Mouse (Mus musculus) stomach, postnatal 0 days (tissue): ENCODE data around the gene Ank3. TPM values are rescaled to one million over a fixed set of nuclear protein-coding genes. Genes with fewer than 3 reads are reported as not detected.
A peak's percentile ranks its signal among the peaks of the same experiment; 100 is the strongest.

Experiments
- ATAC-seq: fragments of 200-750 bp; cut with Nextera tagmentation; 2 replicates; pipeline ENCODE4 v1.8.0; 2017; ENCODE audit not compliant: low FRiP score, low TSS enrichment
- DNase-seq: peaks from one replicate; pipeline ENCODE4 v3.0.0-alpha.2; 2016; ENCODE audit warnings: low spot score
- H3K27ac ChIP-seq: fragments of 300-500 bp; sonication (generic); replicated peaks from 2 replicates; pipeline ENCODE4 v1.5.1; 2014; ENCODE audit warnings: mild to moderate bottlenecking, control low read depth
- H3K27me3 ChIP-seq: fragments of 300-500 bp; sonication (generic); 2 replicates; pipeline ENCODE4 v1.6.1; 2014; ENCODE audit warnings: low read length; ENCODE audit not compliant: control insufficient read depth, insufficient read depth
- H3K36me3 ChIP-seq: fragments of 300-500 bp; sonication (generic); 2 replicates; pipeline ENCODE4 v1.6.1; 2014; ENCODE audit warnings: low read length, mixed read lengths; ENCODE audit not compliant: control insufficient read depth, insufficient read depth
- H3K4me1 ChIP-seq: fragments of 300-500 bp; sonication (generic); replicated peaks from 2 replicates; pipeline ENCODE4 v1.6.1; 2014; ENCODE audit warnings: antibody characterized with exemption; ENCODE audit not compliant: control insufficient read depth, insufficient read depth
- H3K4me2 ChIP-seq: fragments of 300-500 bp; sonication (generic); replicated peaks from 2 replicates; pipeline ENCODE4 v1.6.1; 2014; ENCODE audit warnings: low read depth, mild to moderate bottlenecking, control low read depth, moderate library complexity
- H3K4me3 ChIP-seq: fragments of 300-500 bp; sonication (generic); 2 replicates; pipeline ENCODE4 v1.5.1; 2014; ENCODE audit warnings: low read depth, low read length, control low read depth
- H3K9ac ChIP-seq: fragments of 300-500 bp; sonication (generic); 2 replicates; pipeline ENCODE4 v1.6.1; 2014; ENCODE audit warnings: mild to moderate bottlenecking, low read length, control low read depth, mixed read lengths
- H3K9me3 ChIP-seq: fragments of 300-500 bp; sonication (generic); 2 replicates; pipeline ENCODE4 v1.6.1; 2016; ENCODE audit warnings: low read length; ENCODE audit not compliant: control insufficient read depth
- CTCF ChIP-seq: IDR thresholded peaks from 2 replicates; pipeline ENCODE4 v1.5.1; 2016; ENCODE audit warnings: antibody characterized with exemption, low read depth, mild to moderate bottlenecking, moderate library complexity
- EP300 ChIP-seq: optimal IDR thresholded peaks from 2 replicates; pipeline ENCODE3; 2016; ENCODE audit warnings: antibody characterized with exemption
- WGBS: fragments of 180-500 bp; shearing (Covaris S2); extraction: QIAGEN DNeasy Blood & Tissue Kit; methylation state at CpG from one replicate; pipeline ENCODE4 v1.1.7; 2014; 5-methylcytosine and 5-hydroxymethylcytosine counted together
- polyA plus RNA-seq: library from polyadenylated mRNA; unstranded; fragments of >200 nt; fragmentation: Nextera tagmentation; extraction: Ambion mirVana; gene quantifications from 2 replicates; pipeline ENCODE4 v1.2.1, GENCODE M21; 2015

The Ank3 gene
- polyA plus RNA-seq, 1 experiment from 2014 or later, result 16.0 TPM

DNA sequence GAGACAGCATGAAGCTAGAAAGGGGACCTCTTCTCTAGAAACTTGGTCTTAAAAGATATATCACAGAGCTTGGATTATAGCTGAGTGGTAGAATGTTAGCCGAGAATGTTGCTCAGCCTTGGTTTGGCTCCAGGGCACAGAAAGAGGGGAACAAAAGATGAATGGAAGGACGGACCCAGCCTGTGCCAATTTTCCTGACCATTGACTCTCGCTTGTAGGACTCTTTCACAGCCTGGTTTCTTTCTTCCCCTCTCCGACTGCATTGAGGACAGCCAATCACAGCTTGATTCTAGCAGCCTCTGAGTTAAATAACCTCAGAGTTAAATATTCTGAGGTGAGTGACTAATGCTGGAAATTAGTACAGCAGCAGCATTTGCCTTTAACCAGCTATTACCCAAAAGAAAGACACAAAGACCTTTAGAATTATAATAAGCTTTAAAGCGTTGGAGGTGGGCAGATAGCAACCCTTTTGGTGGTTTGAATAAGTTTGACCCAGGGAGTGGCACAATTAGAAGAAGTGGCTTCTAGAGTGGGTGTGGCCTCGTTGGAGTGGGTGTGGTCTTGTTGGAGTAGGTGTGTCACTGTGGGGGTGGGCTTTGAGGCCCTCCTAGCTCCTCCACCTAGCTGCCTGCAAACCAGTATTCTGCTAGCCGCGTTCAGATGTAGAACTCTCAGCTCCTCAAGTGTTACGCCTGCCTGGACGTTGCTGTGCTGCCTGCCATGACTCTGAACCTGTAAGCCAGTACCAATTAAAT lies 24.6 kb upstream of the Ank3 start:
- H3K27me3 ChIP-seq, result no peaks in the 10 kb centered on the region
- H3K4me3 ChIP-seq, result no peak overlapping the region
- TF ChIP-seq CTCF (no peak), EP300 (no peak)
- H3K9ac ChIP-seq, result no peak overlapping the region
- no peak overlapping the region for H3K4me2 ChIP-seq
- WGBS, result 68% methylated on average over 10 of the region's 10 CpGs
- DNase-seq (no peak), ATAC-seq (no peak)
- H3K27ac ChIP-seq, result no peak overlapping the region
- no peaks in the 10 kb centered on the region for H3K4me1 ChIP-seq
- no peaks in the 10 kb centered on the region for H3K36me3 ChIP-seq
- H3K9me3 ChIP-seq, result 0 out of 2 replicates have a peak, but pooled peaks cover 2% of the 10 kb centered on the region

DNA sequence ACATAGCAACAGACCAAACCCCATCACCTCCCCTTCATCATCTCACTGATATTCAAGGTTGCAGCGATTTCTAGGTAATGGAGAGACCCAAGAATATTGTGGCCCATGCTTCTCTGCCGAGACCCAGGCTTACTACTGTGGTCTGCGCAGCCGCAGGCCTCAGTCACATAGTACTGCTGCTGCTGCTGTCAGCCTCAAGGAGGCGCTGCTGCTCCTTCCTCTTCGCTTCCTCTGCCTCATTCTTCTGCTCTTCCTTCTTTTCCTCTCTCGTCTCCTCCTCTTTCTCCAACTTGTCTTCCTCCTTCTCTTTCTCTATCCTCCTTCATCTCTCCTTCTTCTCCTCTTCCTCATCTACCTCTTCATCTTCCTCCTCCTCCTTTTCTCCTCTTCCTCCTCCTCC lies 23.4 kb upstream of the Ank3 start:
- no peak overlapping the region for H3K4me2 ChIP-seq
- no peak overlapping the region for H3K27ac ChIP-seq
- H3K4me1 ChIP-seq, result no peaks in the 10 kb centered on the region
- no peaks in the 10 kb centered on the region for H3K27me3 ChIP-seq
- H3K36me3 ChIP-seq, result no peaks in the 10 kb centered on the region
- H3K9me3 ChIP-seq, result 0 out of 2 replicates have a peak, but pooled peaks cover 2% of the 10 kb centered on the region
- DNase-seq (no peak), ATAC-seq (no peak)
- H3K9ac ChIP-seq, result no peak overlapping the region
- no peak overlapping the region for H3K4me3 ChIP-seq
- WGBS, result 54% methylated on average over 7 of the region's 7 CpGs
- TF ChIP-seq EP300, result no peak
- TF ChIP-seq CTCF, result peak; percentile 59

DNA sequence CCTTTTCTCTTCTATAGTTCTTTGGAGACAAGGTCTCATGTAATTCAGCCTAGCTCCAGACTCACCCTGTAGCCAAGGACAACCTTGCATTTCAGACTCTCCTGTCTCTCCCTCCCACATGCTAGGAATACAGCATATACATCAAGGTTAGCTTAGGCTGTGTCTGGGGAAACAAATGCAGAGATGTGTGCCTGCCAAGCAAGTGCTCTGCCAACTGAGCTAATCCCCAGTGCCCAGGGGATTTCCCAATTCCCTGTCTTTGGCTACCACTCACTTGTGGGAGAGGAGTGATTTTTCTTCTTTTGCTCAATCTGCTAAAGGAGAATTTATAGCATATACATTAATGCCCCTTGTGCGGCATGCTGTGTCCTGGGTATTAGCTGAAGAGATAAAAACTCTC lies 15.4 kb upstream of the Ank3 start:
- H3K9me3 ChIP-seq, result no peaks in the 10 kb centered on the region
- DNase-seq, result no peak
- TF ChIP-seq CTCF (no peak), EP300 (no peak)
- 70% methylated on average over 1 of the region's 1 CpGs for WGBS
- H3K9ac ChIP-seq, result no peak overlapping the region
- ATAC-seq, result no peak
- no peaks in the 10 kb centered on the region for H3K27me3 ChIP-seq
- no peaks in the 10 kb centered on the region for H3K4me1 ChIP-seq
- H3K4me3 ChIP-seq, result no peak overlapping the region
- H3K27ac ChIP-seq, result no peak overlapping the region
- no peak overlapping the region for H3K4me2 ChIP-seq
- no peaks in the 10 kb centered on the region for H3K36me3 ChIP-seq

DNA sequence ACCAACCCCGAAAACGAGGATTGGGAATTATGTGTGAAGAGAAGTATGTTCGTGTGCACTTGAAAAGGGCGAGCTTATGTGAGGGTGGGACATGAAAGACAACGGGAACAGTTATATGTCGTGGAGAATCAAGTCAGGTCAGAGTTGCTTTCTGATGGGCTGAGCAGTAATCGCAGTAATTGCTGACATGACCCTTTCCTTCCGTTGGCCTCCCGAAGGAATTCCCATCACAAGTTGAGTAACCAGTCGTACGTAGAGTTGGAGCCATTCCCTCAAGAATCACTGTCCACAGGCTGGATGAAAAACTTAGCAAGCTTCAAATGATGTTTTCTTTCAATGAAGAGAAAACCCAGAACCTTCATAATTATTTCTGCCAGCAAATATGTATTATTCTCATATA lies 13.9 kb upstream of the Ank3 start:
- DNase-seq, result no peak
- Histone ChIP-seq H3K27ac (no peak overlapping the region), H3K9ac (no peak overlapping the region), H3K4me2 (no peak overlapping the region), H3K36me3 (no peaks in the 10 kb centered on the region), H3K4me3 (no peak overlapping the region), H3K4me1 (no peaks in the 10 kb centered on the region), H3K27me3 (no peaks in the 10 kb centered on the region), H3K9me3 (no peaks in the 10 kb centered on the region)
- TF ChIP-seq EP300 (no peak), CTCF (no peak)
- ATAC-seq, result no peak
- WGBS, result 73% methylated on average over 11 of the region's 11 CpGs

DNA sequence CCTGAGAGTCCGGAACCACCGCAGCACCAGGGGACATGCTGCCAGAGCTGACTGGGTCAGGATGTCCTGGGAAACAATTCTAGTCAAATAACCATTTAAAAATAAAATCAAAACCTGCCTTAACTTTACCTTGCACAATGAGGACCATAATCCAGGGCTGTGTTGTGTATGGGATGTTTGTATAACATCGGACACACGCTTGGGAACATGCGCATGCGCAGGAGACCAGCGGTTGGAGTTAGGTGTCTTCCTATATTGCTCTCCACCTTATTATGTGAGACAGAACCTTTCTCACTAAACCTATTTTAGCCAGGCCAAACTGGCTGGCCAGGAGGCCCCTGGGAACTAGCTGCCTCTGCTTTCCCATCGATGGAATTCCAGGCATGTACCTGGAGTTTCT lies 13.4 kb upstream of the Ank3 start:
- H3K27ac ChIP-seq, result no peak overlapping the region
- H3K36me3 ChIP-seq, result no peaks in the 10 kb centered on the region
- no peak overlapping the region for H3K9ac ChIP-seq
- H3K4me3 ChIP-seq, result no peak overlapping the region
- H3K4me1 ChIP-seq, result no peaks in the 10 kb centered on the region
- no peaks in the 10 kb centered on the region for H3K27me3 ChIP-seq
- ATAC-seq (no peak), DNase-seq (no peak)
- no peaks in the 10 kb centered on the region for H3K9me3 ChIP-seq
- TF ChIP-seq EP300, result no peak
- TF ChIP-seq CTCF, result no peak
- 84% methylated on average over 8 of the region's 8 CpGs for WGBS
- no peak overlapping the region for H3K4me2 ChIP-seq

DNA sequence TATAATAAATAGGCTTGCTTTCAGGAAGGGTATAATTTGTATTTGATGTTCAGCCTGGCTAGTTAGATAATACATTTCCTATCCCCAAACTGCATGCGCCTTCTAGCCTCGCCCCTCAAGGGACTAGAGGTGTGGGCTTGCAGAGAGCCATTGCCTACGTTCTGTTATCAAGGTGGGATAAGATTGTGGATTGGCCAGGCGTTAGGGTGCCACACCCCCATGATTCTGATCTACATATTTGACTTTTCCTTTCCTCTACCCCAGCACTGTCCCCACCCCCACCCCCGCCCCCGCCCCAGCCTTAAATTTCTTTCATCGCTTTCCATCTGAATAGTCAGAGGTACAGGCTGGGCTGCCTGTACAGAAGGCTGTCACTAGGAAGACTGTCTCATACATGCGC lies 11.8 kb upstream of the Ank3 start:
- H3K4me2 ChIP-seq, result no peak overlapping the region
- no peak overlapping the region for H3K4me3 ChIP-seq
- 55% methylated on average over 8 of the region's 8 CpGs for WGBS
- H3K36me3 ChIP-seq, result no peaks in the 10 kb centered on the region
- no peaks in the 10 kb centered on the region for H3K9me3 ChIP-seq
- ATAC-seq, result no peak
- TF ChIP-seq CTCF (no peak), EP300 (no peak)
- H3K27ac ChIP-seq, result no peak overlapping the region
- DNase-seq, result no peak
- H3K9ac ChIP-seq, result no peak overlapping the region
- no peaks in the 10 kb centered on the region for H3K27me3 ChIP-seq
- no peaks in the 10 kb centered on the region for H3K4me1 ChIP-seq
